Mouse (Mus musculus) effector memory CD4-positive, alpha-beta T cell, adult 5 months (primary cell): ENCODE measurements around the gene Asb9. TPM values are rescaled to one million over a fixed set of nuclear protein-coding genes. Genes with fewer than 3 reads are reported as not detected.

ENCODE experiments used
- polyA plus RNA-seq: library from polyadenylated mRNA; unstranded; fragments of 100-300 nt; shearing (Covaris generic); gene quantifications from one replicate; pipeline ENCODE4 v1.2.1, GENCODE M21; 2017

The Asb9 gene
- not detected for polyA plus RNA-seq

GRCm38 (mm10) chrX:164505709-164506498, at the start of gene Asb9:
Gene Asb9 (plus strand): TSS chrX:164506327.

Other genes starting within 250 kb of the Asb9 start
- not detected for gene Bmx, start 248.1 kb upstream of the Asb9 start, polyA plus RNA-seq
- gene Pir, start 237.0 kb upstream of the Asb9 start, polyA plus RNA-seq, result not detected
- not detected for gene Vegfd, start 132.9 kb upstream of the Asb9 start, polyA plus RNA-seq
- gene Piga, start 86.5 kb upstream of the Asb9 start, polyA plus RNA-seq, result 16.1 TPM
- gene Asb11, start 69.3 kb upstream of the Asb9 start, polyA plus RNA-seq, result not detected